Mouse (Mus musculus) T-cell, adult 2 months (primary cell): Measurements from ENCODE around the gene Zcchc10.
"Not testable (repeated sequence)": the region's sequence is repeated elsewhere in the genome, so short reads cannot be mapped to it uniquely, and the experiment has no call there.

ENCODE experiments used
- DNase-seq: peaks from one replicate; pipeline ENCODE4 v3.0.0; 2022; ENCODE audit warnings: low spot score

Zcchc10 gene

DNA sequence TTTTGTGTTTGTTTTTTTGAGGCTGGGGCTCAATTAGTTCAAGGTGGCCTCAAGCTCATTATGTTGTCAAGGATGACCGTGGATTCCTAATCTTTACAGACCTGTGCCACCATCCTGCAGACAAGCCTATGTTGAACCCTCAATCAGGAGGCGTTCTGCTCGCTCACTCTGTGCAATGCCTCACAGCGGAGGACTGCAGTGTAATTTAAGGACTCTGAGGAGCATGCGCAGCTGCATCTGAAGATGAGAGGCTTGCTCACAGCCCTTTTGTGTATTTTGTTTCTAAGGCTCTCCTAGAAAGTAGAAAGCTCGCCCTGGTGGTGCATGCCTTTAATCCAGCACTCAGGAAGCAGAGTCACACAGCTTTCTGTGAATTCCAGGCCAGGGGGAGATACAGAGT lies 7.5 kb upstream of the Zcchc10 start:
- no peak for DNase-seq

DNA sequence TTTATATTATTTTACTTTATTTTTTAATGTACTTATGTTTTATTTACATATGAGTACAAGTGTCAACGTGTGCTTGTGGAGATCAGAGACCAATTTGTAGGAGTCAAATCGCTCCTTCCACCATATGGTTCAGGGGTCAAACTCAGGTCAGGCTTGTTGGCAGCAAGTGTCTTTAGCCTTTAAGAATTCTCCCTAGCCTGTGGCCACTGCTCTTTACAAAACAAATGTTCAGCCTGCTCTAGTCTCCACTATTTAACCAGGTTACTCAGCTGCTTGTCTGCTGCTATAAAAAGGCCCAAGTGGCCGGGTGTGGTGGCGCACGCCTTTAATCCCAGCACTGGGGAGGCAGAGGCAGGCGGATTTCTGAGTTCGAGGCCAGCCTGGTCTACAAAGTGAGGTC lies 6.4 kb upstream of the Zcchc10 start:
- no peak for DNase-seq

- DNase-seq, result not testable (repeated sequence)
Measured at GRCm38 (mm10) chr11:53318568-53318967, 5.9 kb upstream of the Zcchc10 start.

GRCm38 (mm10) chr11:53319867-53320266 lies 4.6 kb upstream of the Zcchc10 start:
- not testable (repeated sequence) for DNase-seq

GRCm38 (mm10) chr11:53330325-53330724 lies 5.8 kb downstream of the Zcchc10 start:
- peak; percentile 22 for DNase-seq

DNA sequence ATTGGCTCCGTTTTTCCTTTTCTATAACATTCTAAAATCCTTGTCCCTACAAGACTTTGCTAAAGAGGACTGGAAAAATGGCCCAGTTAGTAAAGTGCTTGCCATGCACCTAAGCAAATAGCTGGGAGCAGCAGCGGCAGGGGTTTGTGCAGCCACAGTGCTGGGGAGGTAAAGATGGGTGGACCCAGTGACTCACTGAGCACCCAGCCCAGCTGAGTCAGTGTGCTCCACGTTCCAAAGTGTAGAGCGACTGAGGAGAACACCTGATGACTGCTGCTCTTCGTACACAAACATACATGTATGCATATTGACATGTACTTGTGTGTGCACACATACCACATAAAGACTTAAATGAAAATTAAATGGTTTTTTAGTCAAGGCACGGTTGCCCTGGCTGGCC lies 6.6 kb downstream of the Zcchc10 start:
- no peak for DNase-seq

GRCm38 (mm10) chr11:53332076-53332680 lies 7.7 kb downstream of the Zcchc10 start:
- DNase-seq, result no peak

- no peak for DNase-seq
Measured at GRCm38 (mm10) chr11:53335505-53336181, 11.2 kb downstream of the Zcchc10 start.

DNA sequence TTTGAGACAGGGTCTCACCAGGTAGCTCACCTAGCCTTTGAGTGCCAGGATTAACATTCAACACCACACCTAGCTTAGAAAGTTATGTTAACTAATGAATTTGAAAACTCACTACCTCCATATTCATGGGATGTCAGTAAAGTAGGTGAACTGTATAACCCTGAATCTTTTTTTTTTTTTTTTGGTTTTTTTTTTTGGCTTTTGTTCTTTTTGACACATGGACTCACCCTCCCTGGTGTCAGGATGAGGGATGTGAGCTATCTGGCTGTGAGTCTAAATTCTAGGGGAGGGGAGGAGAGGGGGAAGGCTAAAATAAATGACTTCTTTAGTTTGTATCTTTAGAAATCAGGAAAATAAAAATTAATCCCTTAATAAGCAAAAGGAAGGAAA lies 11.7 kb downstream of the Zcchc10 start:
- no peak for DNase-seq

DNA sequence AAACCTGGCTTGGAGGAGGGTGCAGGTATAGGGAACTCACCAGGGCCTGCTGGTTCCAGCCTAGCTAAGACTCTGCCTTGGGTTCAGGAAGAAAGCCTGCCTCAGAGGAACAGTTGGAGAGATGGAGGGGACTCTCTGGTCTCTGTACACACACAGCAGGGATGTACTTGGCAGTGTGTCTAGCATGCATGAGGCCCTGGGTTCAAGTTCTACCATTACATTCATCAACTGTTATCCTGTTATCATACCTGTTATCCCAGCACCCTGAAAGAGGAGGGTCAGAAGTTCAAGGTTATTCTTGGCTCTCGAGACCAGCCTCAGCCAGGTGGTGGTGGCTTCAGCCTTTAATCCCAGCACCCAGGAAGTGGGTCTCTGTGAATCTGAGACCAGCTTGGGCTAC lies 12.4 kb downstream of the Zcchc10 start:
- no peak for DNase-seq

DNA sequence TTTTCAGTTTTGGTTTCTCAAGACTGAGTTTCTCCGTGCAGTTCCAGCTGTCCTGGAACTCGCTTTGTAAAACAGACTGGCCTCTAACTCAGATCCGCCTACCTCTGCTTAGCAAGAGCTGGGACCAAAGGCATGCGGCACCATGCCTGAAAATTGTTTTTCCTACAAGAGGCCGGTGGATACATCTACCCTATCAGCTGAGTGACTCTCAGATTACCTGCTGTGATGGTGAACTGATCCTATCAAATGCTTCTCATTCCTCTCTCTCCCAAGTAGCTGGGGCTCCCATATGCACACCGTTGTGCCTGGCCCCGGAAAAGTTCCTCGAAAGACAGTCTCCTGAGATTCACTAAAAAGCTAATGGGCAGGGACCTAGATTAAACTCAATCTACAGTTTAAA lies 13.2 kb downstream of the Zcchc10 start:
- DNase-seq, result no peak

GRCm38 (mm10) chr11:53341019-53341418 lies 16.5 kb downstream of the Zcchc10 start:
- not testable (repeated sequence) for DNase-seq

GRCm38 (mm10) chr11:53342711-53343110 lies 18.2 kb downstream of the Zcchc10 start:
- DNase-seq, result no peak

DNA sequence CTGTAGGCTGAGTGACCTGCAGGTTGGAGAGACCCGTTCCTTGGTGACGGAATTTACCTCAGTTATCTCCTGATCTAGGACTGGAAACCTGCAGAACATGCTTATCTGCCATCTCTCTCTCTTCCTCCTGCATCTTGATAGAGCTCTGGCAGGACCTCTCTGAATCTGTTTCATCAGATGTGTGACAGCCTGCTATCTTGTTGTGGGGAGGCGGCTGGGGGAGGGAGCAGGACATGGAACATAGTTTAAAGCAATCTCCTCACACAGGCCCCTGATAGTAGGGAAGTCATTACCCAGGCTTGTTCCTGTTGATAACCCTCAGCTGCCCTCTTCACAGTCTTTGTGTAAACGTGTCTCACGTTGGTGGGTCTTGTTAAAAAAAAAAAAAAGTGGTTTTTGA lies 20.8 kb downstream of the Zcchc10 start:
- DNase-seq, result no peak

- DNase-seq, result no peak
Measured at GRCm38 (mm10) chr11:53345738-53346137, 21.3 kb downstream of the Zcchc10 start.

- DNase-seq, result peak; percentile 90
Measured at GRCm38 (mm10) chr11:53350291-53351223, 26.1 kb downstream of the Zcchc10 start, which contains the start of gene Aff4. Aff4 (plus strand) TSS chr11:53350833.

- peak; percentile 74 for DNase-seq
Measured at GRCm38 (mm10) chr11:53351224-53351942, 26.9 kb downstream of the Zcchc10 start.

DNA sequence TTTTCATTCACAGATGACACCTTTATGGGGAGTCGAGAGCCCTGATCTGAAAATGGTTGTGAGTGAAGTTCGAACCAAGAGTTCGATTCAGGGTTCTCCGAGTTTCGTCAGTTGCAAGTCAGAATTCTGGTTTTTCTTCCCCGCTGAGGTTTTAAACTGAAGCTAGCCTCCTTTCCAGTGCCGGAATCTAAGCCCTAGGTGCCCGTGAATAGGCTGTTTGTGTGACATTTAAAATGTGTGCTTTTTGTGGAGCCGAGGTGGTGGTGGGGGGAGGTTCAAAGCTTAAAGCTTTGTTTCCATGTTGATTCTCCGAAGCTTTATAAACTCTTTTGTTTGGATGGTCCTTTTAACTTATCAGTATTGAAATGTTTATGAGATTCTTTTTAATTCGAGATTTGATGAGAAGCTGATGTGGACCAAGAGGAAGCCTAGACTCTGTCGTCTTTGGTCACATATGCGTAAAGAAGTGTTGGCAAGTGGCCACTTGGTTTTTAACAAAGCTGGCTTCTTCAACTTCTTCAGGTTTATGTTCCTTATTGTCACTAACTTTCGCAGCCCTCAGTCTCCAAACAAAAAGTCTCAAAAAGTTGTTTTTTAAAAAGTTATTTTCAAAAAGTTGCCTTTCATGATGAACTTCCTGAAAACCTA lies 27.6 kb downstream of the Zcchc10 start:
- no peak for DNase-seq

DNA sequence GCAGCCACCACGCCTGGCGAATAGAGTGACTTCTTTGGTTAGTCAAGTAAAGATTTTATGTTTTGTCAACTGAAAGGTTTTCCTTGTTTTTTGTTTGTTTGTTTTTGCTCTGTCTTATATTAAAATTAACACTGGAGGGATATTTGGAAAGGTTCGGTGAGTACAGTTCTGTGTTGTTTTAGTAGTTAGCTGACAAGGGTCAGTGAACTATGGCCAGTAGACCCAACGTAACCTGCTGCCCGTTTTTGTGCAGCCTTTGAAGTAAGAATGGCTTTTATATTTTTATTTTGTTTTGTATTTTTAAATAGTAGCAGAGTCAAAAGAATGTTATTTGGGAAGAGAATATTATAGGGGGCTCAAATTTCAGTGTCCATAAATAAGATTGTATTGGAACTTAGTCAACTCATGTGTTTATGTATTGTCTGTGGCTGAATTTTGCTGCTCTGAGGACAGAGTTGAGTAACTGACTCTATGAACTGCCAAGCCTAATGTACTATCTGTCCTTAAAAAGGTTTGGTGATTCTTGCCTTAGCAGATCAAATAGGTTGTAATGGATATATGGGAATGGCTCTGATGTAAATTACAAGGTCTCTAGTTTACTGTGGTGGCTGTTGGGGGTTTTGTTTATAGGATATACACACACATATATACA lies 34.2 kb downstream of the Zcchc10 start:
- no peak for DNase-seq

DNA sequence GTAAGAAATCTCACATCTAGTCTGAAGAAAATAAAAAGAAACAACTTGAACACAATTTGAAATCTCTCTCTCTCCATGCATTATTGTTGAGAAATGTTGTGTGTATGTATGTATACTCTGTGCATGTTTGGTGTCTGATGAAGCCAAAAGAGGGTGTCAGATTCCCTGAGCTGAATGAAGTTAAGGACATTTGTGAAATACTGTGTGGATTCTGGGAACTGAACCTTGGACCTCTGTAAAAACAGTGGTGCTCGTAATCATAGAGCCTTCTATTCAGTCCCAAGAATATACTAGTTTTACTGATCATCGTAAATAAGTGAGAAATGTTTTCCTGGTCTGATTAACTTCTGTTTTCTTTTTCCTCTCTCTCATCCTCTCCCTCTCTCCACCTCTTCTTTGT lies 42.6 kb downstream of the Zcchc10 start:
- DNase-seq, result no peak

DNA sequence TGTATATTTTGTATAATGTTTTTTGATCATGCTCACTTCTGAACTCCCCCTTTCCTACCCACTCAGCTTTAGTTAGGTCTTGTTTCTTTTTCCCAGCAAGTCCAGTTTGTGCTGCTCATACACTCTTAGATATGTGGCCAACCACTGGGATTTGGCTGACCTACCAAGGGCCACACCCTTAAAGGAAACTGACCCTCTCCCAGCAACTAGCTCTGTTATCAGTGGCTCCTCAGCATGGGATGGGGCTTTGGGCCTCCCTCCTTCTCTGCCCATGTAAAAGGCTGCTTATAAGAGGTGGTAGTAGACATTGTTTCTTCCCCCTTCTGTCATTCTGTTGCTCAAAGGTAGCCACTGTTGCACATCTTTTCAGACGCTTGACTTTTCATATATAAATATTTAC lies 54.4 kb downstream of the Zcchc10 start:
- no peak for DNase-seq
